Mouse (Mus musculus) MEL (cell line): Measurements from ENCODE around the gene Akr1e1. TPM values are rescaled to one million over a fixed set of nuclear protein-coding genes. Genes with fewer than 3 reads are reported as not detected.

Source experiments
- DNase-seq: peaks from one replicate; pipeline ENCODE4 v3.0.0; 2011; ENCODE audit warnings: low read depth, low spot score
- H3K27ac ChIP-seq: 2 replicates; pipeline ENCODE4 v1.5.1; 2012; ENCODE audit warnings: low read depth, mild to moderate bottlenecking, control low read depth, low read length, moderate library complexity; ENCODE audit not compliant: control insufficient read depth
- H3K27me3 ChIP-seq, 2 experiments: fragments of 150-350 bp in 1 of 2; sonication (generic) in 1 of 2; 2 replicates each; pipeline ENCODE4 v1.6.1; 2012; ENCODE audit warnings: low read length in 2 of 2, mild to moderate bottlenecking in 2 of 2, improper control_type of control experiment in 1 of 2, moderate library complexity in 1 of 2; ENCODE audit not compliant: insufficient read depth in 2 of 2, control insufficient read depth in 1 of 2
- H3K36me3 ChIP-seq, 2 experiments: 2 replicates each; pipeline ENCODE4 v1.6.1; 2012 to 2014; ENCODE audit warnings: low read length in 2 of 2, improper control_type of control experiment in 1 of 2, inconsistent platforms in 1 of 2, mild to moderate bottlenecking in 1 of 2; ENCODE audit not compliant: insufficient read depth in 2 of 2, control insufficient read depth in 1 of 2
- H3K4me1 ChIP-seq, 2 experiments: fragments of 150-350 bp in 1 of 2; sonication (generic) in 1 of 2; 2 replicates each; pipeline ENCODE4 v1.6.1; 2012; ENCODE audit warnings: low read length in 2 of 2, improper control_type of control experiment in 1 of 2, mild to moderate bottlenecking in 1 of 2; ENCODE audit not compliant: insufficient read depth in 2 of 2, control insufficient read depth in 1 of 2
- H3K4me3 ChIP-seq, 2 experiments: fragments of 150-350 bp in 1 of 2; sonication (generic) in 1 of 2; 2 replicates each; pipeline ENCODE4 v1.5.1; 2012; ENCODE audit warnings: low read depth in 2 of 2, low read length in 2 of 2, mild to moderate bottlenecking in 2 of 2, moderate library complexity in 2 of 2, control low read depth in 1 of 2, improper control_type of control experiment in 1 of 2; ENCODE audit not compliant: control insufficient read depth in 1 of 2, insufficient read depth in 1 of 2
- H3K79me2 ChIP-seq: 2 replicates; pipeline ENCODE4 v1.6.1; 2012; ENCODE audit warnings: mild to moderate bottlenecking, low read length, moderate library complexity; ENCODE audit not compliant: control insufficient read depth, poor library complexity, insufficient read depth
- H3K9ac ChIP-seq: 2 replicates; pipeline ENCODE4 v1.6.1; 2012; ENCODE audit warnings: low read depth, mild to moderate bottlenecking, control low read depth, low read length, moderate library complexity; ENCODE audit not compliant: control insufficient read depth, poor library complexity, severe bottlenecking
- H3K9me3 ChIP-seq: fragments of 150-350 bp; sonication (generic); replicated peaks from 2 replicates; pipeline ENCODE4 v1.6.1; 2012; ENCODE audit warnings: mild to moderate bottlenecking, low read length, improper control_type of control experiment, moderate library complexity; ENCODE audit not compliant: insufficient read depth
- BHLHE40 ChIP-seq: IDR thresholded peaks from 2 replicates; pipeline ENCODE4 v1.6.1; 2012; ENCODE audit warnings: low read depth, mild to moderate bottlenecking, inconsistent platforms, low read length, improper control_type of control experiment, borderline replicate concordance
- ELF1 ChIP-seq: IDR thresholded peaks from 2 replicates; pipeline ENCODE4 v1.6.1; 2014; ENCODE audit warnings: low read depth, mild to moderate bottlenecking, inconsistent platforms, low read length, improper control_type of control experiment, moderate library complexity
- GABPA ChIP-seq: IDR thresholded peaks from 2 replicates; pipeline ENCODE4 v1.6.1; 2012; ENCODE audit warnings: low read depth, mild to moderate bottlenecking, inconsistent platforms, low read length, improper control_type of control experiment, moderate library complexity
- GATA1 ChIP-seq: IDR thresholded peaks from 2 replicates; pipeline ENCODE4 v1.6.1; 2011; ENCODE audit warnings: low read depth, low read length, improper control_type of control experiment
- JUND ChIP-seq: IDR thresholded peaks from 2 replicates; pipeline ENCODE4 v1.6.1; 2011; ENCODE audit warnings: low read depth, mild to moderate bottlenecking, improper control_type of control experiment, low read length
- MAX ChIP-seq: IDR thresholded peaks from 2 replicates; pipeline ENCODE4 v1.6.1; 2011; ENCODE audit warnings: low read length, improper control_type of control experiment
- MAZ ChIP-seq: IDR thresholded peaks from 2 replicates; pipeline ENCODE4 v1.6.1; 2012; ENCODE audit warnings: low read depth, mild to moderate bottlenecking, inconsistent platforms, low read length, improper control_type of control experiment
- MYB ChIP-seq: IDR thresholded peaks from 2 replicates; pipeline ENCODE4 v1.6.1; 2011; ENCODE audit warnings: mild to moderate bottlenecking, low read depth, low read length, improper control_type of control experiment
- MYC ChIP-seq: IDR thresholded peaks from 2 replicates; pipeline ENCODE4 v1.6.1; 2011; ENCODE audit warnings: low read depth, mild to moderate bottlenecking, low read length, improper control_type of control experiment, moderate library complexity
- NRF1 ChIP-seq: IDR thresholded peaks from 2 replicates; pipeline ENCODE4 v1.6.1; 2014; ENCODE audit warnings: low read depth, mild to moderate bottlenecking, inconsistent platforms, low read length, improper control_type of control experiment, moderate library complexity; ENCODE audit not compliant: poor library complexity, insufficient read depth, severe bottlenecking
- POLR2AphosphoS2 ChIP-seq: IDR thresholded peaks from 2 replicates; pipeline ENCODE4 v1.6.1; 2011; ENCODE audit warnings: low read length, improper control_type of control experiment
- POLR2AphosphoS5 ChIP-seq: IDR thresholded peaks from 2 replicates; pipeline ENCODE4 v1.6.1; 2012; ENCODE audit warnings: low read depth, borderline replicate concordance, mild to moderate bottlenecking, inconsistent platforms, low read length, moderate library complexity, mixed read lengths
- SIN3A ChIP-seq: IDR thresholded peaks from 2 replicates; pipeline ENCODE4 v1.6.1; 2012; ENCODE audit warnings: low read length, improper control_type of control experiment, inconsistent platforms
- TAL1 ChIP-seq: IDR thresholded peaks from 2 replicates; pipeline ENCODE4 v1.6.1; 2012; ENCODE audit warnings: mild to moderate bottlenecking, inconsistent platforms, low read length, moderate library complexity, mixed read lengths
- TBP ChIP-seq: IDR thresholded peaks from 2 replicates; pipeline ENCODE4 v1.8.0; 2011; ENCODE audit warnings: low read depth, low read length, improper control_type of control experiment
- ZC3H11A ChIP-seq: IDR thresholded peaks from 2 replicates; pipeline ENCODE4 v1.6.1; 2012; ENCODE audit warnings: low read depth, mild to moderate bottlenecking, inconsistent platforms, low read length, improper control_type of control experiment
- ZMIZ1 ChIP-seq: IDR thresholded peaks from 2 replicates; pipeline ENCODE4 v1.6.1; 2012; ENCODE audit warnings: low read depth, mild to moderate bottlenecking, inconsistent platforms, low read length, improper control_type of control experiment, moderate library complexity
- ZNF384 ChIP-seq: IDR thresholded peaks from 2 replicates; pipeline ENCODE4 v1.6.1; 2012; ENCODE audit warnings: low read depth, mild to moderate bottlenecking, inconsistent platforms, low read length, improper control_type of control experiment
- polyA plus RNA-seq, 2 experiments: library from polyadenylated mRNA; stranded (reverse) in 1 of 2; unstranded in 1 of 2; fragments of >175 nt in 1 of 2; fragments of >200 nt in 1 of 2; gene quantifications; 2 replicates each; pipeline versions ENCODE4 v1.2.1 to v1.2.4; 2012; ENCODE audit warnings: low replicate concordance in 2 of 2, low read depth in 1 of 2; ENCODE audit not compliant: insufficient read length in 2 of 2, insufficient read depth in 1 of 2, missing spikeins in 1 of 2
- total RNA-seq: library from RNA; depleted of rRNA; stranded (reverse); fragments of 300-350 nt; gene quantifications from 2 replicates; pipeline ENCODE4 v1.2.3, GENCODE M21; 2012

Akr1e1 gene
- total and polyA plus RNA-seq, 3 experiments: 13.8 to 16.2 TPM; not detected in 1

DNA sequence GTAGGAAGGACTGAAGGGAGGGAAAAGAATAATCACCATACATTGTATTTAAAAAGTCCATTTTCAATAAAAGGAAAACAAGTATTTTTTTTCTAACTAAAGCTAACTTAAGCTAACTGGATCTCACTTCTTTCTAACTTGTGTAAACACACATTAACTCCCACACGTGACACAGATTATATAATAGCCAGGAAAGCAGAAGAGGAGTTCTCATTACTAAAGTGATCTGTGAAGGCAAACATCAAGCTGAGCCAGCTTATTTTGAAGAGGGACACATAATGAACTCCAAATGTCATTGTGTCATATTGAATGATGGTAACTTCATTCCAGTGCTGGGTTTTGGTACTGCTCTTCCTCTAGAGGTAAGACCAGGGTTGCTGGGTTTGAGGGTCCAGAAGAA is 35.1 kb downstream of the Akr1e1 start, which contains the start of gene Akr1c21:
Akr1c21 (plus strand) TSS at position 205 of the 400 bp plus-strand sequence.
- DNase-seq: no peak
- H3K4me1 ChIP-seq: no peaks in the 10 kb centered on the region
- no peaks in the 10 kb centered on the region for H3K27me3 ChIP-seq
- H3K36me3 ChIP-seq: no peaks in the 10 kb centered on the region
- H3K27ac ChIP-seq: no peak within 1 kb of the TSS
- no peaks in the 10 kb centered on the region for H3K79me2 ChIP-seq
- H3K4me3 ChIP-seq: no peak within 1 kb of the TSS
- H3K9ac ChIP-seq: no peak within 1 kb of the TSS
- no peaks in the 10 kb centered on the region for H3K9me3 ChIP-seq
- TF ChIP-seq GATA1 (no peak), POLR2AphosphoS2 (no peak), ZNF384 (no peak), MAZ (no peak), MYB (no peak), MAX (no peak), SIN3A (no peak), TAL1 (no peak), TBP (no peak), ZMIZ1 (no peak), NRF1 (no peak), BHLHE40 (no peak), JUND (no peak), POLR2AphosphoS5 (no peak)

DNA sequence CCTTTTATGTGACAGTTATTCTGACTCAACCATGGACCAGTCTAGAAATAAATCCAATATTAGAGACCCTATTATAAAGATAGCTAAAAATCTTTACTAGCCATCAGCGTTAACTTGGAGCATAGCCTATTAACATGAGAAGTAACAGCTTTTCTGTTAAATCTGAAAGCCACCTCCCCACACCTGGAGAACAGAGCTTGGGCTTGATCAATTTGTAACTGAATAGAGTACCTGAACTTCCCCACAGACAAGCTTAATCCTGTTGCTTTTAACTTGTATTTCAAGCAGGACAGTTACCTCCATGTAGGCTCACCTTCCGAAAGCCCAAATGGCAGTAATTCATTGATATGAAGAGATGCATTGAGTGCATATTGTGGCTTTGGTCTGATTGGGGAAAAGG is 43.0 kb downstream of the Akr1e1 start:
- no peaks in the 10 kb centered on the region for H3K9me3 ChIP-seq
- no peak overlapping the region for H3K9ac ChIP-seq
- no peak for DNase-seq
- no peak for TF ChIP-seq GABPA
- no peak for TF ChIP-seq ZC3H11A
- no peak for TF ChIP-seq ELF1
- TF ChIP-seq MYC: no peak
- TF ChIP-seq JUND: no peak
- no peak overlapping the region for H3K27ac ChIP-seq
- no peak overlapping the region for H3K4me3 ChIP-seq
- peaks cover 0 to 2% of the 10 kb centered on the region in 2 experiments; a peak in 2 of 4 replicates for H3K36me3 ChIP-seq
- no peaks in the 10 kb centered on the region for H3K27me3 ChIP-seq
- no peaks in the 10 kb centered on the region for H3K4me1 ChIP-seq
- no peaks in the 10 kb centered on the region for H3K79me2 ChIP-seq
